Mouse (Mus musculus) thymus, adult 18-20 months (tissue): ENCODE measurements around the gene Ccdc60.
"Not testable (repeated sequence)": the region's sequence is repeated elsewhere in the genome, so short reads cannot be mapped to it uniquely, and the experiment has no call there.

ENCODE experiments used
- DNase-seq, 2 experiments: peaks; one replicate each; pipeline ENCODE4 v3.0.0; 2022; ENCODE audit warnings: mixed read lengths in 2 of 2

Ccdc60 gene

GRCm38 (mm10) chr5:116191596-116191995 lies 97.2 kb downstream of the Ccdc60 start:
- DNase-seq = no peak

- no peak for DNase-seq
These were observed 99.0 kb downstream of the Ccdc60 start for GRCm38 (mm10) chr5:116189818-116190217.

DNA sequence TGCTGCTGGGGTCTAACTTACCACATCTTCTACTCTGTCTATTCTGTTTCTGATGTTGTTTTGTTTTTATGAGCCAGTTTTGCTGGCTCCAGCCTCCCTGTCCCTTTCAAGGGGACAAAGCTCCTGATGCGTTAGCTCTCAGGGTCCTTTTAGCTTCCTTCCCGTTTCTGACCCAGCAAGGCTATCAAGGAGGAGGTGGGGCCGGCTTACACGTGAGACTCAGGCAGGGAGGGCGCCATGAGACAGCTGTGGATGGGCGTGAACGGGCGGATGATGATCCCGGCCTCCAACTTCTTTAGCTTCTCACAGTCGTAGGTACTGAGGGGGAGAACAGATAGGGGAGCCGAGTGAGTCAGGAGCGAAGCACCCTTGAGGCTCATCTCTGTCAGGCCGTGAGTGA lies 108.2 kb downstream of the Ccdc60 start:
- no peak for DNase-seq

- DNase-seq = no peak
These were observed 117.1 kb downstream of the Ccdc60 start for GRCm38 (mm10) chr5:116171721-116172120.

DNA sequence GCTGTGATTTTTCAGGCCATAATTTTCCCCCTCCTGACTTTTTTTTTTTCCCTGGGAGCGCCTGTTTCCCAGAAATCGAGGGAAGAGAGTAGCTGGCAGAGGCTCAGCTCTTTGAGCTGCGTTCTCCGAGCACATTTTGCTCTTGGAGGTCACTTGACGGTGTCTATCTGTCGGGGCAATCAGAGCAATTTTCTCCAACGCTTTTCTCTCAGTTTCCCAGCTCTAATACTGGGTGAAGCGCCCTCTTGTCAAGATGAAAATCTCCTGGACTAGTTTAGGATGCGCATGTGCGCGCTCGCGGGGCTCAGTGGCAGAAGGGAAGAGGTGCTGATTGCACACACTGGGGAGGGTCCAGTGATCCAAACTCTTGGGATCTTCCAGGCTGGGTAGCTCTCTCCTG lies 121.8 kb downstream of the Ccdc60 start:
- no peak for DNase-seq

DNA sequence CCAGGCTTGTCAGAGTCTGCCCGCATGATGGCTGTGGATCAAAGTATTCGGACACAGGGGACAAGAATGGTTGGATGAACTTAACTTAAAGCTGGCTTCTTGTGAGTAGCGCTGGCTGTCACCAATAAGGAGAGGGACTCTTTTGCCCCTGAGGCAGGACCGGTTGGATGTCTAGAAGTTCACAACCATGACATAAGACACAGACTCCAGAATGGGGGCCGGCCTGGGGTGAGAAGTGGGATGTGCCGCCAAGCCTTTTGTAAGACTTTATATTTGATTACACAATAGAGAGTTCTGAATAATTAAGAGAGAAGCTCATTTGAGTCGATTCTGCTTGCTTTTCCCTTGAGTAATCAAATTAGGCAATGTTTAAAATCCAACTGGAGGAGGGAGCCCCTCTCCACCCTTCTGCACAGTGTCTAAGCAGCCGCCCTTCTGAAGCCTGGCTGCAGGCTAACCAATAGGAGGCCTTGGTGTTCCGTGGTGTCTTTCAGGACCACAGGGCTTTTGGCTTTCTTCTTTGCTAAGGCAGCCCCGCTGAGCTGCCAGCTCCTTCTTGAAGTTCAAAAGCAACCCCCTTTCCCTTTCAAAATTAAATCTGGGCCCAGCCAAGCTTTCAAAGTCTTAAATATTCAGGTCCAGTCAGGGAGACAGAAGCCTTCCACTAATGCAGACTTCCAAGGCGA lies 123.4 kb downstream of the Ccdc60 start:
- no peak for DNase-seq

DNA sequence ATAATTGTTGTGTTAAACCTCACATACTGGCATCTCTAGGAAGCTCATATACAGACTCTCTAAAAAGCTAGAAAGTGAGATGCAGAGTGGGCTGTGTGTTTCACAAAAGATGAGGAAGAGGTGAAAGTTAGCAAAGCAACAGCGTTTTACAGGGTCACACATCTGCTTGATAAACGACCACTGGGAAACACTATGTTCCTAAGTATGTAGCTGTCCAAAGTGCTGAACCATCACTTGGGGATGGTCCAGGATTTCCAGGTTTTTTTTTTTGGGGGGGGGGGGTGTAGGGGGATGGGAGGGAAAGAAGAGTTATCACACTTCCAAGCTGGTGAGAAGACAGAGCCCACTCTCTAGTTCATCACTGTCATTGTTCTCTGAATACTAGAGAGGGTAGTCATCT lies 134.0 kb downstream of the Ccdc60 start:
- DNase-seq = no peak

- DNase-seq = not testable (repeated sequence)
These were observed 142.3 kb downstream of the Ccdc60 start for GRCm38 (mm10) chr5:116146446-116146845.

DNA sequence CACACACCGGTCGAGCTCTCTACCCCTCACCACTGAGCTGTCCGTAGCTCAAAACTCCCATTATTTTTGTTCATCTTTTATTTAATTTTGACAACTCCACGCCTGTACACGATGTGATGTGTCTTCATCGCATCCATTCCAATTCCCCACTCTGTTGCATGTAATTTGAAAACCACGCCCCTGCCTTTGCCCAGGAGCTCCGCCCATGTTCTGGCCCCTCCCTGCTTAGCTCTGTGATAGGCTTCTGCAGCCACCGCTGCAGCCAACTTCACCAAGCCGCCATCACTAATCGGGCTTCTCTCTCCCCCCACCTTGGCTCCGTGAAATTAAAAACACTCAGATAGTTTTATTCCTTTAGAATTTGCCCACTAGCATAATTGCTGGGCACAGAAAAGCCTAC lies 144.1 kb downstream of the Ccdc60 start:
- no peak for DNase-seq

- DNase-seq = no peak
These were observed 148.1 kb downstream of the Ccdc60 start for GRCm38 (mm10) chr5:116140682-116141081.

DNA sequence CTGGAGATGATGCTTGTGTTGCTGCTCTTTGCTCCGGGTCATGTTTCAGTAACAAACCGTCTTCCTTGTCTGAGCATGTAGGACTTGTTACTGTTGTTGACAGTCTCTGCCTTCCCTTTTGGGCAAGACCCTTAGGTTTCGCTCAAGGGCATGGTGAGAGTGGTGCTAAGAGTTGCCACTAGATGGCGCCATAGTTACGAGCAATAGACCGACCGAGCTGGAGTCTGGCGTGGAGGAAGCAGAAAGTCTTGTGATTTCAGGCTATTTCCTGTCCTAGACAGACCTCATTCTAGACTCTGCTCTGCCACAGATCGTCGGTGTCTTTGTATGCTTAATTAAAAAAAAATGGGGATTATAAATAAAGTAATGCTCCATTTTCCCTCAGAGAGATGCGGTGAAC lies 165.4 kb downstream of the Ccdc60 start:
- peak; percentile 25 to 43 for DNase-seq

DNA sequence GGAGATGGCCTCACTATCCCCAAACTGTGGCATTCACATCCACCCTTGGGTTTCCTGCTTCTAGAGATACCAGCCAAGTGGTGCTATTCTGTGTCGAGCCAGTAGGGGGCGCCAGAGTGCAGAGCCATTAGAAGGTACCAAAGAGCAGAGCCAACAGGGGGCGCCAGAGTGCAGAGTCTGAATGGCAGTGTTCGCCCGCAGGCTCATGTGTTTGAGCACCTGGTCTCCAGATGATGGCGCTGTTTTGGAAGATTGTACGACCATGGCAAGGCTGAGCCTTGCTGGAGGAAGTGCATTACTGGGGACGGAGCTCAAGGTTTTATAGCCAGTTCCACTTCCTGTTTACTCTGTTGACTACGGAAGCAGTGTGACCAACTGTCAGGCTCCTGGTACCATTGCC lies 172.2 kb downstream of the Ccdc60 start:
- DNase-seq = peak; percentile 6 to 15

DNA sequence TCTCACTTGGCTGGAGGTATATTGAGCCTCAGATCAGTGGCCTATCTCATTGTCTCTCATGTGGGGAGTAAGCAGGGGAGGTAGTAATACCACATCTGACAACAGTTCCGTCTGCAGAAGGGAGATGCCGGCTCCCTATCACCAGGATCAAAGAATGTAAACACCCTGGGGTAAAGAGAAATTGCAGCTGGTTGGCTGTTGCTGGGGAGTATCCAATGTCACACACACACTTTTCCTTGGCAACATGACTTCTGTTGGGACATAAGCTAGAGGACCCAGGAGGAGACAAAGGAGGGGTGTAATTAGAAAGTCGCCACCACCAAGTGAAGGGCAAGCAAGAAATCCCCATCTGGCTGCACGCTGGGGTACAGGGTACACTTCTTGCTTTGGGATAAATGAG lies 172.7 kb downstream of the Ccdc60 start:
- DNase-seq = no peak

- no peak for DNase-seq
These were observed 173.5 kb downstream of the Ccdc60 start for GRCm38 (mm10) chr5:116115071-116115834.

- DNase-seq = no peak
These were observed 180.1 kb downstream of the Ccdc60 start for GRCm38 (mm10) chr5:116108651-116109050.

- DNase-seq = no peak
These were observed 204.6 kb downstream of the Ccdc60 start for GRCm38 (mm10) chr5:116084231-116084630.

DNA sequence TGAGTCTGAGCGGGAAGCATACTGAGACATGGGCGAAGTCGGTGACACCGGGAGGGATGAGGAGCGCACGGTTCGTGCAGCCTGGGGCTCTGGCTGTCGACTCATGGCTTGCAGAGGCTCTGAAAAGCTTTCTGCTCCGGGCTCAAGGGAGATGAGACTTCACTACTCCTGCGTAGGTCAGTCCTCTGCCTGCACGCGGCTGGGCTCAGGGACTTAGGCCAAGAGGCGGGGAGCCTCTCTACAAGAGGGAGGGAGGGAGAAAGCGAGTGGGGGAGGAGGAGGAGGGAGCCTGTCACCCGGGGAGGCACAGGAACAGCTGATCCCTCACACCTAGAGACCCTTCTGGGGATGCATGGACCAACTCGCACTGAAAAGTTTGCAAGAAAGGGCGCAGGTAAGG lies 205.7 kb downstream of the Ccdc60 start, which contains the start of gene Tmem233:
Tmem233 (minus strand) TSS at position 164 of the 400 bp plus-strand sequence.
- no peak for DNase-seq

GRCm38 (mm10) chr5:116082241-116082900 lies 206.4 kb downstream of the Ccdc60 start:
- no peak for DNase-seq

DNA sequence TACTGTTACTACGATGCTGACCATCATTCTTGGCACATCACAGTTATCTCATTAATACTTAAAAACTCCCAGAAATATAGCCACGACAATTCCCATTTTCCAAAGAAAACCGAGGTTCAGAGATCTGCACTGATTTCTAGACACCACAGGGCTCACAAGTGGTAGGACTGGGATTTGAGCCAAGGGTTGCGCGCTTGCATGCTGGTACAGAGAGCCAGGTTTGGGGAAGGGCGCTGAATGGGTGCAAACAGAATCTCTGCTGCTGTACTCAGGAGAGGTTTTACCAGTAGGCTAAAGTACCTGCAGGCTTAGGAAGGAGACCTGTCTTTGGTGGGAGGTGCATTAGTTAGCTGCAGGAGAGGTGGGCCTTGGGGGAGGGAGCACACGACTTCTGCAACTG lies 207.2 kb downstream of the Ccdc60 start:
- DNase-seq = no peak

- no peak for DNase-seq
These were observed 208.0 kb downstream of the Ccdc60 start for GRCm38 (mm10) chr5:116080736-116081135.
